Mouse (Mus musculus): ENCODE measurements around the gene Usp44. TPM values are rescaled to one million over a fixed set of nuclear protein-coding genes. Genes with fewer than 3 reads are reported as not detected.

Gene Usp44
- polyA plus RNA-seq, 1 experiment from 2014 or later, result 1.1 TPM

- H3K4me1 ChIP-seq (ENCODE audit: insufficient read depth, low read length), result no peaks in the 10 kb centered on the region
- no peaks in the 10 kb centered on the region for H3K27me3 ChIP-seq (ENCODE audit: insufficient read depth, low read length)
- 86% methylated on average over 11 of the region's 11 CpGs for WGBS
- no peak overlapping the region for H3K4me3 ChIP-seq (ENCODE audit: low read length)
- no peak overlapping the region for H3K4me2 ChIP-seq (replicated peaks; ENCODE audit: low read depth, low read length)
- no peaks in the 10 kb centered on the region for H3K9me3 ChIP-seq (ENCODE audit: low read length)
- H3K9ac ChIP-seq (replicated peaks; ENCODE audit: low read length), result no peak overlapping the region
- no peak overlapping the region for H3K27ac ChIP-seq (ENCODE audit: low read length)
- ATAC-seq (ENCODE audit: low FRiP score, low TSS enrichment), result no peak
- no peaks in the 10 kb centered on the region for H3K36me3 ChIP-seq (ENCODE audit: insufficient read depth, low read length)
Measured at GRCm38 (mm10) chr10:93899907-93900306, 68.6 kb downstream of the Usp44 start.

- no peaks in the 10 kb centered on the region for H3K9me3 ChIP-seq (ENCODE audit: low read length)
- H3K36me3 ChIP-seq (ENCODE audit: insufficient read depth, low read length), result no peaks in the 10 kb centered on the region
- no peak overlapping the region for H3K27ac ChIP-seq (ENCODE audit: low read length)
- H3K9ac ChIP-seq (replicated peaks; ENCODE audit: low read length), result no peak overlapping the region
- WGBS, result 43% methylated on average over 10 of the region's 10 CpGs
- no peaks in the 10 kb centered on the region for H3K27me3 ChIP-seq (ENCODE audit: insufficient read depth, low read length)
- no peak overlapping the region for H3K4me2 ChIP-seq (replicated peaks; ENCODE audit: low read depth, low read length)
- no peaks in the 10 kb centered on the region for H3K4me1 ChIP-seq (ENCODE audit: insufficient read depth, low read length)
- no peak overlapping the region for H3K4me3 ChIP-seq (ENCODE audit: low read length)
- ATAC-seq (ENCODE audit: low FRiP score, low TSS enrichment), result no peak
Measured at GRCm38 (mm10) chr10:93907376-93907775, 76.0 kb downstream of the Usp44 start.

Other genes starting within 250 kb of the Usp44 start
- gene Snrpf, start 241.8 kb upstream of the Usp44 start, polyA plus RNA-seq (2015; fragmentation: Nextera tagmentation; extraction: Ambion mirVana), result 114 and 128 TPM in 2 replicates
- gene Ntn4, start 190.9 kb upstream of the Usp44 start, polyA plus RNA-seq (2015; fragmentation: Nextera tagmentation; extraction: Ambion mirVana), result 0.59 and 1.0 TPM in 2 replicates
- gene Metap2, start 65.5 kb downstream of the Usp44 start, polyA plus RNA-seq (2015; fragmentation: Nextera tagmentation; extraction: Ambion mirVana), result 171 and 189 TPM in 2 replicates
- gene Vezt, start 204.3 kb downstream of the Usp44 start, polyA plus RNA-seq (2015; fragmentation: Nextera tagmentation; extraction: Ambion mirVana), result 24.5 TPM in 2 replicates
- gene Fgd6, start 204.4 kb downstream of the Usp44 start, polyA plus RNA-seq (2015; fragmentation: Nextera tagmentation; extraction: Ambion mirVana), result 3.3 TPM in 2 replicates

Measured in kidney, embryonic 16.5 days (tissue).